Mouse (Mus musculus) layer of hippocampus, adult 2 months (tissue): ENCODE results near the gene Gm3115. TPM values are rescaled to one million over a fixed set of nuclear protein-coding genes. Genes with fewer than 3 reads are reported as not detected.
"Not testable (repeated sequence)": the region's sequence is repeated elsewhere in the genome, so short reads cannot be mapped to it uniquely, and the experiment has no call there.

Experiments used
- DNase-seq, 2 experiments: peaks; one replicate each; pipeline ENCODE4 v3.0.0; 2022; ENCODE audit warnings: low spot score in 2 of 2
- H3K27ac ChIP-seq: fragments of 200-600 bp; 2 replicates; pipeline ENCODE4 v1.8.1; 2022
- H3K4me3 ChIP-seq: fragments of 200-600 bp; 2 replicates; pipeline ENCODE4 v1.8.1; 2022; ENCODE audit warnings: mild to moderate bottlenecking
- long read RNA-seq, 2 experiments: library from polyadenylated mRNA; stranded (forward); transcript quantifications; one replicate each; pipeline ENCODE4 v2.0.0; 2021; ENCODE audit warnings: borderline mapping rate in 2 of 2
- total RNA-seq, 2 experiments: library from RNA; stranded (reverse); gene quantifications; 2 replicates each; pipeline ENCODE4 v1.2.3; 2021

Gm3115 gene
- total RNA-seq: under 1 TPM; 0.25 to 0.54 TPM
- long read RNA-seq, experiment 1: 0 reads
- long read RNA-seq, experiment 2: 0 reads

- not testable (repeated sequence) for H3K27ac ChIP-seq, DNase-seq, H3K4me3 ChIP-seq
These were observed at the start of gene Gm3115 for GRCm38 (mm10) chr14:4083820-4084219. Gene Gm3115 (plus strand): TSS chr14:4084120.

GRCm38 (mm10) chr14:4110426-4110825, 26.5 kb downstream of the Gm3115 start, which contains the start of gene Gm8108:
Gene Gm8108 (plus strand): TSS chr14:4110526.
- not testable (repeated sequence) for H3K27ac ChIP-seq, DNase-seq
- peak within 1 kb of the TSS; percentile 20; the same call in 1 of the 2 replicates for H3K4me3 ChIP-seq

- H3K4me3 ChIP-seq, H3K27ac ChIP-seq, DNase-seq: not testable (repeated sequence)
These were observed 57.7 kb downstream of the Gm3115 start for GRCm38 (mm10) chr14:4141646-4142045.

Other genes with a start within 250 kb of the Gm3115 start
- gene Gm3033, start 237.9 kb upstream of the Gm3115 start, total RNA-seq: not detected
- gene Gm2916, start 199.9 kb upstream of the Gm3115 start, total RNA-seq: not detected
- gene Gm3029, start 152.4 kb upstream of the Gm3115 start, total RNA-seq: not detected
- gene Gm3095, start 120.6 kb upstream of the Gm3115 start, total RNA-seq: not detected
- not detected for gene Gm3099, start 85.7 kb upstream of the Gm3115 start, total RNA-seq
- 1 to 10 TPM; 5.7 to 5.9 TPM for gene Gm5796, start 60.2 kb upstream of the Gm3115 start, total RNA-seq
- 1 to 10 TPM; 8.3 to 9.4 TPM for gene Gm8108, start 26.4 kb downstream of the Gm3115 start, total RNA-seq
- not detected for gene Gm3127, start 80.9 kb downstream of the Gm3115 start, total RNA-seq
- 1 to 10 TPM; 1.1 to 1.2 TPM for gene Gm2974, start 98.5 kb downstream of the Gm3115 start, total RNA-seq
- gene Gm3138, start 165.5 kb downstream of the Gm3115 start, total RNA-seq: not detected
- not detected for gene Gm3149, start 233.2 kb downstream of the Gm3115 start, total RNA-seq